Mouse (Mus musculus) lung, postnatal 0 days (tissue): Measurements from ENCODE around the gene Kctd11. TPM values are rescaled to one million over a fixed set of nuclear protein-coding genes. Genes with fewer than 3 reads are reported as not detected.
"Not testable (repeated sequence)": the region's sequence is repeated elsewhere in the genome, so short reads cannot be mapped to it uniquely, and the experiment has no call there.

Source experiments
- ATAC-seq: fragments of 200-750 bp; cut with Nextera tagmentation; 2 replicates; pipeline ENCODE4 v1.8.0; 2017; ENCODE audit warnings: moderate library complexity
- DNase-seq: peaks from one replicate; pipeline ENCODE4 v3.0.0-alpha.2; 2016; ENCODE audit warnings: low spot score
- H3K27ac ChIP-seq: fragments of 300-500 bp; sonication (generic); 2 replicates; pipeline ENCODE4 v1.5.1; 2014; ENCODE audit warnings: antibody characterized with exemption, mild to moderate bottlenecking, low read length, mixed read lengths
- H3K27me3 ChIP-seq: fragments of 300-500 bp; sonication (generic); replicated peaks from 2 replicates; pipeline ENCODE4 v1.6.1; 2014; ENCODE audit warnings: low read length, mixed read lengths; ENCODE audit not compliant: insufficient read depth
- H3K36me3 ChIP-seq: fragments of 300-500 bp; sonication (generic); 2 replicates; pipeline ENCODE4 v1.6.1; 2014; ENCODE audit warnings: low read length, mixed read lengths; ENCODE audit not compliant: insufficient read depth
- H3K4me1 ChIP-seq: fragments of 300-500 bp; sonication (generic); 2 replicates; pipeline ENCODE4 v1.6.1; 2014; ENCODE audit warnings: antibody characterized with exemption, low read depth, low read length, mixed read lengths; ENCODE audit not compliant: insufficient read depth
- H3K4me2 ChIP-seq: fragments of 300-500 bp; sonication (generic); replicated peaks from 2 replicates; pipeline ENCODE4 v1.6.1; 2014; ENCODE audit warnings: low read depth, mild to moderate bottlenecking, low read length, moderate library complexity, mixed read lengths
- H3K4me3 ChIP-seq: fragments of 300-500 bp; sonication (generic); 2 replicates; pipeline ENCODE4 v1.5.1; 2014; ENCODE audit warnings: low read depth, low read length
- H3K9ac ChIP-seq: fragments of 300-500 bp; sonication (generic); replicated peaks from 2 replicates; pipeline ENCODE4 v1.6.1; 2014; ENCODE audit warnings: low read depth, mild to moderate bottlenecking
- H3K9me3 ChIP-seq: fragments of 300-500 bp; sonication (generic); 2 replicates; pipeline ENCODE4 v1.6.1; 2016; ENCODE audit warnings: low read length, mixed read lengths
- CTCF ChIP-seq: IDR thresholded peaks from 2 replicates; pipeline ENCODE4 v1.5.1; 2016; ENCODE audit warnings: antibody characterized with exemption, mild to moderate bottlenecking
- EP300 ChIP-seq: IDR thresholded peaks from 2 replicates; pipeline ENCODE4 v1.6.1; 2016; ENCODE audit warnings: antibody characterized with exemption, mild to moderate bottlenecking, control low read depth
- WGBS: fragments of 180-500 bp; shearing (Covaris S2); extraction: QIAGEN DNeasy Blood & Tissue Kit; methylation state at CpG from one replicate; pipeline ENCODE4 v1.1.7; 2014; 5-methylcytosine and 5-hydroxymethylcytosine counted together
- polyA plus RNA-seq: library from polyadenylated mRNA; unstranded; fragments of >200 nt; fragmentation: Nextera tagmentation; extraction: Ambion mirVana; gene quantifications from 2 replicates; pipeline ENCODE4 v1.2.1, GENCODE M21; 2015

The Kctd11 gene
- polyA plus RNA-seq, 1 experiment from 2014 or later: 10.1 TPM

GRCm38 (mm10) chr11:69872451-69872850, 8.8 kb downstream of the Kctd11 start:
- Histone ChIP-seq H3K36me3 (no peaks in the 10 kb centered on the region), H3K27ac (no peak overlapping the region), H3K4me2 (no peak overlapping the region), H3K4me3 (no peak overlapping the region), H3K9ac (no peak overlapping the region), H3K4me1 (peaks cover 7% of the 10 kb centered on the region; the same call in 1 of the 2 replicates), H3K27me3 (no peaks in the 10 kb centered on the region), H3K9me3 (no peaks in the 10 kb centered on the region)
- TF ChIP-seq EP300 (no peak), CTCF (no peak)
- DNase-seq: no peak
- ATAC-seq: no peak
- 82% methylated on average over 4 of the region's 4 CpGs for WGBS

GRCm38 (mm10) chr11:69871822-69872221, 9.4 kb downstream of the Kctd11 start:
- 86% methylated on average over 7 of the region's 7 CpGs for WGBS
- H3K27ac ChIP-seq: no peak overlapping the region
- H3K27me3 ChIP-seq: no peaks in the 10 kb centered on the region
- no peak overlapping the region for H3K9ac ChIP-seq
- no peak for ATAC-seq
- no peak for DNase-seq
- H3K4me2 ChIP-seq: no peak overlapping the region
- H3K4me3 ChIP-seq: no peak overlapping the region
- no peaks in the 10 kb centered on the region for H3K9me3 ChIP-seq
- H3K36me3 ChIP-seq: no peaks in the 10 kb centered on the region
- peaks cover 7% of the 10 kb centered on the region; the same call in 1 of the 2 replicates for H3K4me1 ChIP-seq
- TF ChIP-seq CTCF (no peak), EP300 (no peak)

GRCm38 (mm10) chr11:69870289-69871069, 10.7 kb downstream of the Kctd11 start:
- 94% methylated on average over 2 of the region's 2 CpGs for WGBS
- no peak overlapping the region for H3K9ac ChIP-seq

GRCm38 (mm10) chr11:69867335-69867734, 13.9 kb downstream of the Kctd11 start:
- 53% methylated on average over 9 of the region's 9 CpGs for WGBS
- no peak for DNase-seq

More at GRCm38 (mm10) chr11:69870289-69871069, 10.7 kb downstream of the Kctd11 start:
- no peaks in the 10 kb centered on the region for H3K36me3 ChIP-seq
- H3K27me3 ChIP-seq: no peaks in the 10 kb centered on the region
- H3K9me3 ChIP-seq: no peaks in the 10 kb centered on the region
- DNase-seq (no peak), ATAC-seq (no peak)
- no peak overlapping the region for H3K4me2 ChIP-seq
- no peak for TF ChIP-seq EP300
- no peak for TF ChIP-seq CTCF
- peaks cover under 1% of the 10 kb centered on the region; the same call in 1 of the 2 replicates for H3K4me1 ChIP-seq
- no peak overlapping the region for H3K4me3 ChIP-seq
- no peak overlapping the region for H3K27ac ChIP-seq

DNA sequence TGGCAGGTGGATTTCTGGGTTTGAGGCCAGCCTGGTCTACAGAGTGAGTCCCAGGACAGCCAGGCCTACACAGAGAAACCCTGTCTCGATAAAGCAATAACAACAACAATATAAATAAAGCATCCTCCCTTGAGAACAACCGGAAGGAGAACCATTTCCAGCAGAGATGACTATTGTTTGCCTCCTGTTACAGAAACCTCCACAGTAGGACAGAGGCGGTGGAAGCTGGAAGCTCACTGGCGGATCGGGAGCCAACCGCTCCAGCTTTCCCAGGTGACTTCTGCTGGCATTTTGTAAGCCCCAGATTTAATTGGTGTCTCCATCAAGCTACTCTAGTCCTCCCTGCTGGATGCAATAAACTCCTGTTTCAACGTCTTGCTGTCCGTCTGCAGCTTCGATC, 15.6 kb downstream of the Kctd11 start:
- ATAC-seq (no peak), DNase-seq (no peak)
- H3K27ac ChIP-seq: no peak overlapping the region
- no peaks in the 10 kb centered on the region for H3K9me3 ChIP-seq
- H3K36me3 ChIP-seq: no peaks in the 10 kb centered on the region
- H3K9ac ChIP-seq: no peak overlapping the region
- no peak overlapping the region for H3K4me2 ChIP-seq
- no peaks in the 10 kb centered on the region for H3K27me3 ChIP-seq
- no peak for TF ChIP-seq EP300
- TF ChIP-seq CTCF: no peak
- no peaks in the 10 kb centered on the region for H3K4me1 ChIP-seq
- 74% methylated on average over 9 of the region's 9 CpGs for WGBS
- H3K4me3 ChIP-seq: no peak overlapping the region

More at GRCm38 (mm10) chr11:69867335-69867734, 13.9 kb downstream of the Kctd11 start:
- Histone ChIP-seq H3K9ac (no peak overlapping the region), H3K4me1 (no peaks in the 10 kb centered on the region), H3K4me2 (no peak overlapping the region), H3K9me3 (no peaks in the 10 kb centered on the region), H3K4me3 (no peak overlapping the region), H3K36me3 (no peaks in the 10 kb centered on the region), H3K27ac (no peak overlapping the region), H3K27me3 (no peaks in the 10 kb centered on the region)
- TF ChIP-seq CTCF: no peak
- no peak for ATAC-seq

DNA sequence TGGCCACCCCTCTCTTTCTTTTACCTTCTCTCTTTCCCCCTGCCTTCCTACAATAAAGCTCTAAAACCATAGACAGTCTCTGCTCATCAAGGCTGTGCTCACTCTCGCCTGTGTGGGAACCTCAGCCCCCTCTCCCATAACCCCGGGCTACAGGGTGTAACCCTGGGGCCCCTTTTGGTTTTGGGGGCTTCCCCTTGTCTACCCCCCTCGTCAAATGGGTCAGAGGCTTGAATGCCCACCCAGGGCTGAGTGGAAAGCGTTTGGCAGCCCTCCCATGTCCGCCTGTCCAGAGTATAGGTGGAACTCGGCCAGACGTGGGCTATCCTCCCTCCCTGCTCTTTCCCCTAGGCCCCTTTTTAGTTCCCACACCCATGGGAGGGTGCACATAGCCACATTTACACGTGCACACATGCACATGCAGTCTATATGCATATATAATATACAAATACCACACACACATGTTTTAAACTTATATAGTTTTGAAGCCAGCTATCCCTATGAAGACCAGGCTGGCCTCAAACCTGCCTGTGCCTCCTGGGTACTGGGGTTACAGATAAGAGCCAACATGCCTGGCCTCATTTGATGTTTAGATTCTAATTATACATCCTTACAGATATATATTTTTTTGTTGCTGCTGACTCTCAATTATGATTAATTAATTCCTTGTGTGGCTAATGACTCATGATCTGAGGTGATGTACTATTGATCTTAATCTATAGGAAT, 16.9 kb downstream of the Kctd11 start:
- no peaks in the 10 kb centered on the region for H3K4me1 ChIP-seq
- no peak overlapping the region for H3K4me2 ChIP-seq
- no peak overlapping the region for H3K9ac ChIP-seq
- no peak for DNase-seq
- no peak for ATAC-seq
- no peak overlapping the region for H3K4me3 ChIP-seq
- no peaks in the 10 kb centered on the region for H3K9me3 ChIP-seq
- TF ChIP-seq EP300: no peak
- no peak for TF ChIP-seq CTCF
- 32% methylated on average over 8 of the region's 8 CpGs for WGBS
- H3K27me3 ChIP-seq: no peaks in the 10 kb centered on the region
- no peak overlapping the region for H3K27ac ChIP-seq
- no peaks in the 10 kb centered on the region for H3K36me3 ChIP-seq

GRCm38 (mm10) chr11:69863729-69864128, 17.5 kb downstream of the Kctd11 start:
- not testable (repeated sequence) for H3K9me3 ChIP-seq, H3K27me3 ChIP-seq, H3K9ac ChIP-seq, H3K36me3 ChIP-seq, ATAC-seq, DNase-seq, H3K4me2 ChIP-seq, H3K4me3 ChIP-seq, H3K27ac ChIP-seq, H3K4me1 ChIP-seq
- WGBS: 59% methylated on average over 3 of the region's 3 CpGs
